Mouse (Mus musculus) MEL (cell line): ENCODE results near the gene Nr2c2ap. TPM values are rescaled to one million over a fixed set of nuclear protein-coding genes. Genes with fewer than 3 reads are reported as not detected.

Experiments
- DNase-seq: peaks from one replicate; pipeline ENCODE4 v3.0.0; 2011; ENCODE audit warnings: low read depth, low spot score
- H3K27ac ChIP-seq: 2 replicates; pipeline ENCODE4 v1.5.1; 2012; ENCODE audit warnings: low read depth, mild to moderate bottlenecking, control low read depth, low read length, moderate library complexity; ENCODE audit not compliant: control insufficient read depth
- H3K27me3 ChIP-seq, 2 experiments: fragments of 150-350 bp in 1 of 2; sonication (generic) in 1 of 2; 2 replicates each; pipeline ENCODE4 v1.6.1; 2012; ENCODE audit warnings: low read length in 2 of 2, mild to moderate bottlenecking in 2 of 2, improper control_type of control experiment in 1 of 2, moderate library complexity in 1 of 2; ENCODE audit not compliant: insufficient read depth in 2 of 2, control insufficient read depth in 1 of 2
- H3K36me3 ChIP-seq, 2 experiments: 2 replicates each; pipeline ENCODE4 v1.6.1; 2012 to 2014; ENCODE audit warnings: low read length in 2 of 2, improper control_type of control experiment in 1 of 2, inconsistent platforms in 1 of 2, mild to moderate bottlenecking in 1 of 2; ENCODE audit not compliant: insufficient read depth in 2 of 2, control insufficient read depth in 1 of 2
- H3K4me1 ChIP-seq, 2 experiments: fragments of 150-350 bp in 1 of 2; sonication (generic) in 1 of 2; 2 replicates each; pipeline ENCODE4 v1.6.1; 2012; ENCODE audit warnings: low read length in 2 of 2, improper control_type of control experiment in 1 of 2, mild to moderate bottlenecking in 1 of 2; ENCODE audit not compliant: insufficient read depth in 2 of 2, control insufficient read depth in 1 of 2
- H3K4me3 ChIP-seq, 2 experiments: fragments of 150-350 bp in 1 of 2; sonication (generic) in 1 of 2; 2 replicates each; pipeline ENCODE4 v1.5.1; 2012; ENCODE audit warnings: low read depth in 2 of 2, low read length in 2 of 2, mild to moderate bottlenecking in 2 of 2, moderate library complexity in 2 of 2, control low read depth in 1 of 2, improper control_type of control experiment in 1 of 2; ENCODE audit not compliant: control insufficient read depth in 1 of 2, insufficient read depth in 1 of 2
- H3K79me2 ChIP-seq: 2 replicates; pipeline ENCODE4 v1.6.1; 2012; ENCODE audit warnings: mild to moderate bottlenecking, low read length, moderate library complexity; ENCODE audit not compliant: control insufficient read depth, poor library complexity, insufficient read depth
- H3K9ac ChIP-seq: 2 replicates; pipeline ENCODE4 v1.6.1; 2012; ENCODE audit warnings: low read depth, mild to moderate bottlenecking, control low read depth, low read length, moderate library complexity; ENCODE audit not compliant: control insufficient read depth, poor library complexity, severe bottlenecking
- H3K9me3 ChIP-seq: fragments of 150-350 bp; sonication (generic); replicated peaks from 2 replicates; pipeline ENCODE4 v1.6.1; 2012; ENCODE audit warnings: mild to moderate bottlenecking, low read length, improper control_type of control experiment, moderate library complexity; ENCODE audit not compliant: insufficient read depth
- BHLHE40 ChIP-seq: IDR thresholded peaks from 2 replicates; pipeline ENCODE4 v1.6.1; 2012; ENCODE audit warnings: low read depth, mild to moderate bottlenecking, inconsistent platforms, low read length, improper control_type of control experiment, borderline replicate concordance
- CHD1 ChIP-seq: IDR thresholded peaks from 2 replicates; pipeline ENCODE4 v1.6.1; 2012; ENCODE audit warnings: low read depth, mild to moderate bottlenecking, inconsistent platforms, low read length, improper control_type of control experiment
- CHD2 ChIP-seq: IDR thresholded peaks from 2 replicates; pipeline ENCODE4 v1.6.1; 2011; ENCODE audit warnings: low read length, improper control_type of control experiment
- E2F4 ChIP-seq: IDR thresholded peaks from 2 replicates; pipeline ENCODE4 v1.6.1; 2011; ENCODE audit warnings: low read depth, low read length, improper control_type of control experiment, borderline replicate concordance
- ELF1 ChIP-seq: IDR thresholded peaks from 2 replicates; pipeline ENCODE4 v1.6.1; 2014; ENCODE audit warnings: low read depth, mild to moderate bottlenecking, inconsistent platforms, low read length, improper control_type of control experiment, moderate library complexity
- ETS1 ChIP-seq: IDR thresholded peaks from 2 replicates; pipeline ENCODE4 v1.6.1; 2012; ENCODE audit warnings: low read depth, mild to moderate bottlenecking, inconsistent platforms, low read length, improper control_type of control experiment, moderate library complexity
- GATA1 ChIP-seq: IDR thresholded peaks from 2 replicates; pipeline ENCODE4 v1.6.1; 2011; ENCODE audit warnings: low read depth, low read length, improper control_type of control experiment
- HCFC1 ChIP-seq: IDR thresholded peaks from 2 replicates; pipeline ENCODE4 v1.6.1; 2012; ENCODE audit warnings: low read depth, mild to moderate bottlenecking, inconsistent platforms, low read length, improper control_type of control experiment, moderate library complexity
- JUND ChIP-seq: IDR thresholded peaks from 2 replicates; pipeline ENCODE4 v1.6.1; 2011; ENCODE audit warnings: low read depth, mild to moderate bottlenecking, improper control_type of control experiment, low read length
- KAT2A ChIP-seq: conservative IDR thresholded peaks from 2 replicates; pipeline ENCODE4 v1.6.1; 2012; ENCODE audit warnings: low read depth, low read length, improper control_type of control experiment, inconsistent platforms
- MAX ChIP-seq: IDR thresholded peaks from 2 replicates; pipeline ENCODE4 v1.6.1; 2011; ENCODE audit warnings: low read length, improper control_type of control experiment
- MYB ChIP-seq: IDR thresholded peaks from 2 replicates; pipeline ENCODE4 v1.6.1; 2011; ENCODE audit warnings: mild to moderate bottlenecking, low read depth, low read length, improper control_type of control experiment
- NELFE ChIP-seq: IDR thresholded peaks from 2 replicates; pipeline ENCODE4 v1.6.1; 2011; ENCODE audit warnings: low read depth, low read length, improper control_type of control experiment
- NRF1 ChIP-seq: IDR thresholded peaks from 2 replicates; pipeline ENCODE4 v1.6.1; 2014; ENCODE audit warnings: low read depth, mild to moderate bottlenecking, inconsistent platforms, low read length, improper control_type of control experiment, moderate library complexity; ENCODE audit not compliant: poor library complexity, insufficient read depth, severe bottlenecking
- RCOR1 ChIP-seq: IDR thresholded peaks from 2 replicates; pipeline ENCODE4 v1.6.1; 2012; ENCODE audit warnings: low read depth, mild to moderate bottlenecking, inconsistent platforms, low read length, improper control_type of control experiment
- SMC3 ChIP-seq: IDR thresholded peaks from 2 replicates; pipeline ENCODE4 v1.6.1; 2011; ENCODE audit warnings: low read depth, low read length, improper control_type of control experiment
- USF1 ChIP-seq: IDR thresholded peaks from 2 replicates; pipeline ENCODE4 v1.6.1; 2014; ENCODE audit warnings: low read depth, mild to moderate bottlenecking, inconsistent platforms, low read length, improper control_type of control experiment, moderate library complexity
- USF2 ChIP-seq, 2 experiments: IDR thresholded peaks; 2 replicates each; pipeline ENCODE4 v1.6.1; 2011 to 2012; ENCODE audit warnings: improper control_type of control experiment in 2 of 2, low read length in 2 of 2, borderline replicate concordance in 1 of 2, inconsistent platforms in 1 of 2, low read depth in 1 of 2, mild to moderate bottlenecking in 1 of 2; ENCODE audit not compliant: insufficient read depth in 1 of 2
- ZC3H11A ChIP-seq: IDR thresholded peaks from 2 replicates; pipeline ENCODE4 v1.6.1; 2012; ENCODE audit warnings: low read depth, mild to moderate bottlenecking, inconsistent platforms, low read length, improper control_type of control experiment
- ZKSCAN1 ChIP-seq: IDR thresholded peaks from 2 replicates; pipeline ENCODE4 v1.6.1; 2012; ENCODE audit warnings: low read depth, mild to moderate bottlenecking, inconsistent platforms, low read length, improper control_type of control experiment, moderate library complexity
- ZMIZ1 ChIP-seq: IDR thresholded peaks from 2 replicates; pipeline ENCODE4 v1.6.1; 2012; ENCODE audit warnings: low read depth, mild to moderate bottlenecking, inconsistent platforms, low read length, improper control_type of control experiment, moderate library complexity
- ZNF384 ChIP-seq: IDR thresholded peaks from 2 replicates; pipeline ENCODE4 v1.6.1; 2012; ENCODE audit warnings: low read depth, mild to moderate bottlenecking, inconsistent platforms, low read length, improper control_type of control experiment
- polyA plus RNA-seq, 2 experiments: library from polyadenylated mRNA; stranded (reverse) in 1 of 2; unstranded in 1 of 2; fragments of >175 nt in 1 of 2; fragments of >200 nt in 1 of 2; gene quantifications; 2 replicates each; pipeline versions ENCODE4 v1.2.1 to v1.2.4; 2012; ENCODE audit warnings: low replicate concordance in 2 of 2, low read depth in 1 of 2; ENCODE audit not compliant: insufficient read length in 2 of 2, insufficient read depth in 1 of 2, missing spikeins in 1 of 2
- total RNA-seq: library from RNA; depleted of rRNA; stranded (reverse); fragments of 300-350 nt; gene quantifications from 2 replicates; pipeline ENCODE4 v1.2.3, GENCODE M21; 2012

The Nr2c2ap gene
- total and polyA plus RNA-seq, 3 experiments: 24.6 to 55.7 TPM; not detected in 1

DNA sequence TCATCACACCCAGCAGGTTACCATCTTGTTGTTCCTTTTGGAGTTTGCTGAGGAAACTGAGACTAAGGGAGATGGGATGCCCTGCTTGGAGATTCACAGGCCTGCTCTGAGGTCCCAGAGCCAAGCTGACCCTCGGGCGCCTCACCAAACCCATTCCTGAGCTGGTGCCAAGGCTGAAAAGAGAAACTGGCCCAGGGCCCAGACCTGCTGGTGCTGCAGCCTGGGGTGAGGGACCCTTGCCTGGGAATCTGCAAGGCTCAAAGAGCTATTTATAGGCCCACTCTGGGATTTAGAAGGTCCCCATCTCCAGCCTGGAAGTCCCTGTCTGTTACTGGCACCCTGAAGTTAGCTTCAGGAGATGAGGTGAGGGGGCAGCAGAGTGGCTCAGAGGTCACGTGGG lies 2.7 kb upstream of the Nr2c2ap start:
- Histone ChIP-seq H3K4me1 (peaks cover 0 to 8% of the 10 kb centered on the region in 2 experiments; a peak in 2 of 4 replicates), H3K9me3 (no peaks in the 10 kb centered on the region), H3K36me3 (peaks cover 0 to 2% of the 10 kb centered on the region in 2 experiments; a peak in 2 of 4 replicates), H3K9ac (no peak overlapping the region), H3K79me2 (peaks cover 11% of the 10 kb centered on the region), H3K27ac (no peak overlapping the region), H3K4me3 (no peak overlapping the region), H3K27me3 (peaks cover 0 to 4% of the 10 kb centered on the region in 2 experiments; a peak in 1 of 4 replicates)
- TF ChIP-seq SMC3 (no peak), KAT2A (no peak), BHLHE40 (no peak), HCFC1 (no peak), E2F4 (no peak), MAX (no peak), ZKSCAN1 (no peak), GATA1 (no peak), USF2 (IDR thresholded peaks at IDR 0.05; ENCODE audit: borderline replicate concordance in 1 of 2, insufficient read depth in 1 of 2, low read depth in 1 of 2, low read length in 2 of 2) (no peak), CHD2 (no peak), ELF1 (no peak), RCOR1 (no peak), NRF1 (no peak), ZC3H11A (no peak), NELFE (no peak)
- no peak for DNase-seq

- H3K9ac ChIP-seq: no peak overlapping the region
- peaks cover 0 to 2% of the 10 kb centered on the region in 2 experiments; a peak in 2 of 4 replicates for H3K36me3 ChIP-seq
- peaks cover 0 to 8% of the 10 kb centered on the region in 2 experiments; a peak in 2 of 4 replicates for H3K4me1 ChIP-seq
- no peak overlapping the region for H3K4me3 ChIP-seq
- TF ChIP-seq ZNF384: no peak
- TF ChIP-seq ZMIZ1: no peak
- TF ChIP-seq JUND: no peak
- no peak for TF ChIP-seq USF1
- no peak for TF ChIP-seq MYB
- TF ChIP-seq CHD1: no peak
- no peak for TF ChIP-seq ETS1
- TF ChIP-seq, all 39 proteins: peak for 0
- Histone ChIP-seq H3K27me3 (peaks cover 0 to 4% of the 10 kb centered on the region in 2 experiments; a peak in 1 of 4 replicates), H3K79me2 (peaks cover 11% of the 10 kb centered on the region), H3K9me3 (no peaks in the 10 kb centered on the region), H3K27ac (no peak overlapping the region)
- DNase-seq: no peak
Observed at GRCm38 (mm10) chr8:70129309-70129952, 1.7 kb upstream of the Nr2c2ap start.
